Mouse (Mus musculus): ENCODE data around the gene Ddx58. TPM values are rescaled to one million over a fixed set of nuclear protein-coding genes. Genes with fewer than 3 reads are reported as not detected.

The Ddx58 gene
- 3.0 and 3.2 TPM in 2 replicates for polyA plus RNA-seq (2016; fragmentation: Nextera tagmentation; extraction: Ambion mirVana)

GRCm38 (mm10) chr4:40239409-40240271 is at the start of gene Ddx58:
Gene Ddx58, minus strand, starts transcription at chr4:40239828.
- peak within 1 kb of the TSS; percentile 66 for H3K4me3 ChIP-seq
- H3K36me3 ChIP-seq: no peaks in the 10 kb centered on the region
- 4% methylated on average over 35 of the region's 35 CpGs for WGBS (ENCODE audit: insufficient replicate concordance)
- peak; percentile 32 for ATAC-seq
- peak within 1 kb of the TSS; percentile 82 for H3K4me2 ChIP-seq
- peak within 1 kb of the TSS; percentile 61 for H3K9ac ChIP-seq
- no peak within 1 kb of the TSS for H3K27ac ChIP-seq
- no peaks in the 10 kb centered on the region for H3K9me3 ChIP-seq (replicated peaks)
- H3K4me1 ChIP-seq: peaks cover 17% of the 10 kb centered on the region
- H3K27me3 ChIP-seq (replicated peaks): no peaks in the 10 kb centered on the region

GRCm38 (mm10) chr4:40289046-40289445 is 49.4 kb upstream of the Ddx58 start:
- Histone ChIP-seq H3K4me1 (no peaks in the 10 kb centered on the region), H3K4me3 (no peak overlapping the region), H3K9ac (no peak overlapping the region), H3K27me3 (replicated peaks) (no peaks in the 10 kb centered on the region), H3K27ac (no peak overlapping the region), H3K36me3 (no peaks in the 10 kb centered on the region), H3K4me2 (no peak overlapping the region), H3K9me3 (replicated peaks) (peaks cover 9% of the 10 kb centered on the region)
- WGBS (ENCODE audit: insufficient replicate concordance): 71% methylated on average over 2 of the region's 2 CpGs
- ATAC-seq: no peak

GRCm38 (mm10) chr4:40287415-40287814 is 47.8 kb upstream of the Ddx58 start:
- Histone ChIP-seq H3K27ac (no peak overlapping the region), H3K27me3 (replicated peaks) (no peaks in the 10 kb centered on the region), H3K4me1 (no peaks in the 10 kb centered on the region), H3K9me3 (replicated peaks) (peaks cover 4% of the 10 kb centered on the region), H3K36me3 (no peaks in the 10 kb centered on the region), H3K4me3 (no peak overlapping the region), H3K4me2 (no peak overlapping the region), H3K9ac (no peak overlapping the region)
- ATAC-seq: no peak
- 42% methylated on average over 6 of the region's 6 CpGs for WGBS (ENCODE audit: insufficient replicate concordance)

DNA sequence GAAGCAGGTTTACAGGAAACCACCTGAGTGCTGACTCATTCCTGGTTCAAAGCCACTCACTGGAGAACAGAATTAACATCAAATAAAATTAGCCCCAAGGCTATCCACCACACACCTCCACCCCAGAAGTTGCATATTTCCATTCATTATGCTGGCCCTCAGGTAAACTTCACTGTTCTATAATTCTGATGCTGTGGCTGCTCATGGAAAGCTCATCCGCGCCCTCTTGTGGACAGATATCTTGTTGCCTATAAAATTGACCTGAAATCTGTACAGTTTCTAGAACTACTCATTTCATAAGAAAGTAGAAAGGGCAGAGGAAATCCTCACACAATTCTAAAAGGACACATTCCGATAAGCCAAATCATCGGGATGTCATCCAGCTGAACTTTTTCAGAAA is 46.0 kb upstream of the Ddx58 start:
- Histone ChIP-seq H3K4me3 (no peak overlapping the region), H3K27me3 (replicated peaks) (no peaks in the 10 kb centered on the region), H3K27ac (no peak overlapping the region), H3K9me3 (replicated peaks) (peaks cover 2% of the 10 kb centered on the region; the same call in 1 of the 2 replicates), H3K9ac (no peak overlapping the region), H3K36me3 (no peaks in the 10 kb centered on the region), H3K4me2 (no peak overlapping the region), H3K4me1 (no peaks in the 10 kb centered on the region)
- ATAC-seq: no peak
- WGBS (ENCODE audit: insufficient replicate concordance): 12% methylated on average over 4 of the region's 4 CpGs

DNA sequence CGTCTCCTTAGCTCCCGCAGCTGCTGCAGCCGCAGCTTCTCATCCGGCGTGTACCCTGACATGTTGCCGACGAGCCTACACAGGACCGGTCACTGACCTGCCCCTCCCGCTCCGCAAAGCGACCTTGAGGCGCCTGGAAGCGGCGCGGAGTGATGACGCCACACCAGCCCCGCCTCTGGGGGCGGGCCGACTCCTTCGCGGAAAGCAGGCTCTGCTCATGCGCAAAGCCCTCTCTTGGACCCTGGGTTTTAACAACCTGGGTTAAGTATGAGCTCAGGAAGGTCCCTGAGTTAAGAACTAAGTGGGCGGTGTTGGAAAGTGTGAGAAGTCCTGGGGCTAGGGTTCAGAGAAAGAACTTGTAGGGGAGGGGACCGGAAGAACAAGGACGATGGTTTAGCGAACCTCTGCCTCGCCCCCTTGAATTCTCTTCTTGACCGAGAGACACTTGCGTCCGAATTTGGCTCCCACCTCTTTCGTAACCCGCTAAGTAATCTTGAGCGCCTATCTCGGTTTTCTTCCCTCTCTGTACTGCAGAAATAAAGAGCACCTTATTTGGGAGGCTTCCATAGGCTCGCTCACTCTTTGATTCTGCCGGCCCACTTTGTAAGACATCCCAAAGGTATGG is 39.8 kb upstream of the Ddx58 start, which contains the start of gene Ndufb6:
Gene Ndufb6 (minus strand): TSS at position 146 of the 625 bp plus-strand sequence.
- peak within 1 kb of the TSS; percentile 80 for H3K27ac ChIP-seq

DNA sequence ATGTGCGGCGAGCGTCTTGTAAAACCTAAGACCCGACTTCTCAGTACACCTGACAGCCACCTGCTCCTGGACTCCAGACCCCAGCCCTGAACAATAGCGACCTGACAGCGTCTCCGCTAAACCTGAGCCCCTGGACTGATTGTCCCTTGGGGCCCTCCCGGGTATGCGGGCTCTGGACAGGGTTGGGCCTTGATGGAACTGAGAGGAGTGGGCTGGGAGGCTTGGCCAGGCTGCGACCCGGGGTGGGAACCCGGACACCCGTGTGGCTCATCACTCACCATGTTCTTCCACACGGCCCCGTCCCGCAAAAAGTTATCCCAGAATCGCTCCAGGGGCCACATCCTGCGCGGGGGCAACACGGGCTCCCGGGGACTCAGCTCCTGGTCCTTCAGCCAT is 39.2 kb upstream of the Ddx58 start:
- WGBS (ENCODE audit: insufficient replicate concordance): under 1% methylated on average over 21 of the region's 21 CpGs
- Histone ChIP-seq H3K9me3 (replicated peaks) (no peaks in the 10 kb centered on the region), H3K27ac (peak overlapping the region; percentile 80), H3K4me2 (peak overlapping the region; percentile 90), H3K27me3 (replicated peaks) (no peaks in the 10 kb centered on the region), H3K4me1 (peaks cover 13% of the 10 kb centered on the region), H3K36me3 (peaks cover 24% of the 10 kb centered on the region), H3K4me3 (peak overlapping the region; percentile 91), H3K9ac (peak overlapping the region; percentile 84)
- ATAC-seq: peak; percentile 46

More for the DNA sequence above, 39.8 kb upstream of the Ddx58 start, which contains the start of gene Ndufb6:
- peaks cover 13% of the 10 kb centered on the region for H3K4me1 ChIP-seq
- under 1% methylated on average over 36 of the region's 36 CpGs for WGBS (ENCODE audit: insufficient replicate concordance)
- H3K9ac ChIP-seq: peak within 1 kb of the TSS; percentile 84
- H3K4me2 ChIP-seq: peak within 1 kb of the TSS; percentile 90
- peak within 1 kb of the TSS; percentile 91 for H3K4me3 ChIP-seq
- H3K9me3 ChIP-seq (replicated peaks): no peaks in the 10 kb centered on the region
- peaks cover 22% of the 10 kb centered on the region for H3K36me3 ChIP-seq
- peak; percentile 97 for ATAC-seq
- no peaks in the 10 kb centered on the region for H3K27me3 ChIP-seq (replicated peaks)

- Histone ChIP-seq H3K27me3 (replicated peaks) (no peaks in the 10 kb centered on the region), H3K4me1 (peaks cover 41% of the 10 kb centered on the region), H3K4me3 (peak within 1 kb of the TSS; percentile 82), H3K9me3 (replicated peaks) (no peaks in the 10 kb centered on the region), H3K27ac (peak within 1 kb of the TSS; percentile 95), H3K36me3 (peaks cover 48% of the 10 kb centered on the region), H3K4me2 (peak within 1 kb of the TSS; percentile 92), H3K9ac (peak within 1 kb of the TSS; percentile 87)
- peak; percentile 93 for ATAC-seq
- WGBS (ENCODE audit: insufficient replicate concordance): under 1% methylated on average over 38 of the region's 38 CpGs
These were observed 29.9 kb upstream of the Ddx58 start, which contains the start of the genes Smim27 and Topors for GRCm38 (mm10) chr4:40269430-40270032. Gene Smim27, plus strand, starts transcription at chr4:40269579. Gene Topors, minus strand, starts transcription at chr4:40269850.

GRCm38 (mm10) chr4:40268835-40269234 is 29.2 kb upstream of the Ddx58 start:
- Histone ChIP-seq H3K4me1 (peaks cover 41% of the 10 kb centered on the region), H3K27me3 (replicated peaks) (no peaks in the 10 kb centered on the region), H3K9me3 (replicated peaks) (no peaks in the 10 kb centered on the region), H3K36me3 (peaks cover 46% of the 10 kb centered on the region), H3K27ac (peak overlapping the region; percentile 95), H3K4me2 (peak overlapping the region; percentile 92), H3K9ac (peak overlapping the region; percentile 87), H3K4me3 (peak overlapping the region; percentile 82)
- under 1% methylated on average over 16 of the region's 16 CpGs for WGBS (ENCODE audit: insufficient replicate concordance)
- ATAC-seq: peak; percentile 9; the same call in 1 of the 2 replicates

DNA sequence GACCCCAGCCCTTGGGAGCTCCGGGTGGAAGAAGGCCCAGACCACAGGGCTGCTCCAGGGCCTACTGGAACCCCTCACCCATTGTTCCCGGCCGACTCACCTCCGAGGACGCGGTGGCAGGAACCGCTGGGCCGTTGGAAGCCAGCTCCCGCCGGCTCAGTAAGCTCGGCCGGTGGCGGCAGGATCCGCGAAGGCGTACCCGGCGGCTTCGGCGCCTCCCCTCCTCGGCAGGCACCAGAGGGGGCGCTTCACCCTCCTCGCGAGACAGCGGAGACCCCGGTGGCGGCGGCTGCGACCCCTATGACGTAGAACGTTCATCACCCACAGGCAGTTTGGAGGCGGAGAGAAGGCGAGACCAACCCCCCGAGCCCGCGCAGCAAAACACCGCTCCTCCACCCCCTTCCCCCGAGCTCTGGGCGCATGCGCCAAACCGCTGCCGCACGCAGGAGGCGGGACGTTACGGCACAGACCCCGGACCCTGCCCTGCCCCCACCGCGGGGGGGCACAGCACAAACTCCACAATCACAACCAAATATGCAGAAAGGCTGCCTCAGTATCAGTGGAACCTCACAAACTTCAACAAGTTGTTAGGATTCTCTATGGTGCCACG is 28.7 kb upstream of the Ddx58 start:
- WGBS (ENCODE audit: insufficient replicate concordance): 0% methylated on average over 49 of the region's 50 CpGs
- Histone ChIP-seq H3K27ac (peak overlapping the region; percentile 95), H3K9ac (peak overlapping the region; percentile 87), H3K9me3 (replicated peaks) (no peaks in the 10 kb centered on the region), H3K4me2 (peak overlapping the region; percentile 92), H3K4me3 (peak overlapping the region; percentile 82), H3K4me1 (peaks cover 41% of the 10 kb centered on the region), H3K36me3 (peaks cover 46% of the 10 kb centered on the region), H3K27me3 (replicated peaks) (no peaks in the 10 kb centered on the region)
- peak; percentile 69 for ATAC-seq

- peaks cover 53% of the 10 kb centered on the region for H3K36me3 ChIP-seq
- H3K4me3 ChIP-seq: peak overlapping the region; percentile 82
- WGBS (ENCODE audit: insufficient replicate concordance): 67% methylated on average over 7 of the region's 7 CpGs
- H3K4me2 ChIP-seq: peak overlapping the region; percentile 92
- no peaks in the 10 kb centered on the region for H3K9me3 ChIP-seq (replicated peaks)
- H3K27me3 ChIP-seq (replicated peaks): no peaks in the 10 kb centered on the region
- ATAC-seq: peak; percentile 2; the same call in 1 of the 2 replicates
- H3K4me1 ChIP-seq: peaks cover 41% of the 10 kb centered on the region
- H3K9ac ChIP-seq: peak overlapping the region; percentile 87
- peak overlapping the region; percentile 95; the same call in 1 of the 2 replicates for H3K27ac ChIP-seq
These were observed 28.1 kb upstream of the Ddx58 start for GRCm38 (mm10) chr4:40267681-40268080.

DNA sequence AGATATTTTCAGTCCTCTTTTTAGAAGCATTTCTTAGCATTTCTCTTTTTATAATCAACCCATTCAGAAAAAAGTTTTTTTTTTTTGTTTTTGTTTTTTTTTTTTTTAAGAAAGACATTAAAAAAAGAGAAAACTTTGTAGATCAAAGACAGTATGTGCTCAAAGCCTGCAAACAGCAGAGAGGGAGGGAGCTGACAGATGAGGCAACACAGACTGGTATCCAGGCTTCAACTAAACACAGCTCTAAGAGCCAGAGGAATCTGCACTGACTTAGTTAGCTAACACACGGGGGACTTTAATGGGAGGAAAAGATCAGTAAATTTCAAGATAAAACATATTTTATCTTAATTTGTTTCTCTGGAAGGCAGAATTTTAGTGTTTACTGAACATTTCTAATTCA is 24.7 kb upstream of the Ddx58 start:
- Histone ChIP-seq H3K4me3 (no peak overlapping the region), H3K27ac (no peak overlapping the region), H3K9ac (no peak overlapping the region), H3K27me3 (replicated peaks) (no peaks in the 10 kb centered on the region), H3K9me3 (replicated peaks) (no peaks in the 10 kb centered on the region), H3K4me2 (no peak overlapping the region), H3K4me1 (peaks cover 33% of the 10 kb centered on the region), H3K36me3 (peaks cover 76% of the 10 kb centered on the region)
- no peak for ATAC-seq
- WGBS (ENCODE audit: insufficient replicate concordance): 68% methylated on average over 1 of the region's 1 CpGs
